8 mouse cellular contexts compared by ENCODE assay signal in genomic region chr2:38823406-38823805, GRCm38 (mm10).
A peak's percentile ranks its signal among the peaks of the same experiment; 100 is the strongest.
DNase-seq lines count a peak whose midpoint lies in the region; ATAC-seq and TF ChIP-seq lines count a peak whose summit lies in the region.

No protein-coding gene starts in this region.

- no peak for TF ChIP-seq POLR2A in cortical plate, adult 2 months (IDR thresholded peaks at IDR 0.05; ENCODE audit: extremely low read depth, insufficient read depth, low read length)

- no peak for DNase-seq in layer of hippocampus, adult 2 months (ENCODE audit: low spot score in 2 of 2)
- DNase-seq in layer of hippocampus, adult 11-12 months (ENCODE audit: low spot score), result no peak
- peak; percentile 27 for DNase-seq in lung, postnatal 36 days
- no peak for DNase-seq in urinary bladder, postnatal 14 days (ENCODE audit: low spot score)
- DNase-seq in cerebellum, adult 11-12 months, result no peak

- H3K4me3 ChIP-seq in layer of hippocampus, adult 2 months, result peak overlapping the region; percentile 54
- H3K4me3 ChIP-seq in cortical plate, adult 2 months (ENCODE audit: insufficient read depth, low read length), result peak overlapping the region; percentile 52
- peak overlapping the region; percentile 65 for H3K4me3 ChIP-seq in hindbrain, embryonic 15.5 days

- H3K27me3 ChIP-seq in hindbrain, embryonic 15.5 days, result no peaks in the 10 kb centered on the region

- H3K27ac ChIP-seq in layer of hippocampus, adult 2 months, result peak overlapping the region; percentile 78
- no peak overlapping the region for H3K27ac ChIP-seq in cortical plate, adult 2 months (ENCODE audit: insufficient read depth, low read length)
- peak overlapping the region; percentile 94 for H3K27ac ChIP-seq in hindbrain, embryonic 15.5 days (replicated peaks)

- WGBS in hindbrain, embryonic 15.5 days, result 2% methylated on average over 8 of the region's 8 CpGs

- H3K9me3 ChIP-seq in hindbrain, embryonic 15.5 days, result no peaks in the 10 kb centered on the region

- peak; percentile 13; the same call in 1 of the 2 replicates for ATAC-seq in hindbrain, embryonic 15.5 days (ENCODE audit: low FRiP score, low read depth)
- ATAC-seq in inflammation-experienced regulatory T-cells, adult 6 months, result no peak

- peak overlapping the region; percentile 82 for H3K4me2 ChIP-seq in hindbrain, embryonic 15.5 days

- H3K9ac ChIP-seq in hindbrain, embryonic 15.5 days, result peak overlapping the region; percentile 64

- H3K4me1 ChIP-seq in cortical plate, adult 2 months (ENCODE audit: control insufficient read depth, insufficient read depth, low read length), result peaks cover 3% of the 10 kb centered on the region; the same call in 1 of the 2 replicates
- H3K4me1 ChIP-seq in hindbrain, embryonic 15.5 days (replicated peaks), result peaks cover 17% of the 10 kb centered on the region

- no peak for TF ChIP-seq CTCF in layer of hippocampus, adult 2 months (conservative IDR thresholded peaks at IDR 0.05)
- no peak for TF ChIP-seq CTCF in cortical plate, adult 2 months (IDR thresholded peaks at IDR 0.05; ENCODE audit: extremely low read depth, insufficient read depth, low read length)

- H3K36me3 ChIP-seq in hindbrain, embryonic 15.5 days, result no peaks in the 10 kb centered on the region
